Comparison of ENCODE assay signal across 24 mouse cellular contexts in genomic region chr6:146666811-146667210, GRCm38 (mm10).
"Had no signal": no experiment of that assay in that cellular context is flagged by ENCODE, and none has a peak within 500 bp of the region (broad histone marks: within the 10 kb centered on the region; RNA-seq: fewer than 3 reads in every experiment).

No protein-coding gene starts in this region.

- H3K9me3 ChIP-seq: limb, embryonic 10.5 days; liver, embryonic 15.5 days; midbrain, embryonic 15.5 days; neural tube, embryonic 12.5 days; neural tube, embryonic 15.5 days had no signal

- ATAC-seq: liver, embryonic 12.5 days; midbrain, embryonic 15.5 days had no signal

- H3K9ac ChIP-seq: limb, embryonic 13.5 days; liver, embryonic 12.5 days; liver, embryonic 15.5 days; lung, embryonic 15.5 days; midbrain, embryonic 12.5 days; midbrain, embryonic 15.5 days; neural tube, embryonic 12.5 days; neural tube, embryonic 15.5 days had no signal

- H3K4me1 ChIP-seq: limb, embryonic 10.5 days; limb, embryonic 13.5 days; liver, embryonic 12.5 days; liver, embryonic 15.5 days; lung, embryonic 15.5 days; midbrain, embryonic 15.5 days; neural tube, embryonic 12.5 days; neural tube, embryonic 15.5 days had no signal

- H3K36me3 ChIP-seq: limb, embryonic 10.5 days; limb, embryonic 13.5 days; liver, embryonic 12.5 days; liver, embryonic 15.5 days; lung, embryonic 15.5 days; midbrain, embryonic 12.5 days; midbrain, embryonic 15.5 days; neural tube, embryonic 12.5 days; neural tube, embryonic 15.5 days had no signal

- H3K27me3 ChIP-seq: limb, embryonic 13.5 days; liver, embryonic 12.5 days; liver, embryonic 15.5 days; lung, embryonic 15.5 days; midbrain, embryonic 12.5 days; midbrain, embryonic 15.5 days; neural tube, embryonic 12.5 days; neural tube, embryonic 15.5 days had no signal

- H3K4me2 ChIP-seq: limb, embryonic 13.5 days; liver, embryonic 12.5 days; liver, embryonic 15.5 days; lung, embryonic 15.5 days; midbrain, embryonic 12.5 days; midbrain, embryonic 15.5 days; neural tube, embryonic 12.5 days; neural tube, embryonic 15.5 days had no signal

- H3K4me3 ChIP-seq: limb, embryonic 10.5 days; limb, embryonic 13.5 days; liver, embryonic 12.5 days; liver, embryonic 15.5 days; lung, embryonic 15.5 days; midbrain, embryonic 12.5 days; midbrain, embryonic 15.5 days; neural tube, embryonic 12.5 days; neural tube, embryonic 15.5 days had no signal

- DNase-seq: kidney, adult 18-20 months; kidney, adult 9 months; kidney, postnatal 14 days; kidney, postnatal 4 days; liver; lung, adult 18-20 months; lung, postnatal 10 days; lung, postnatal 36 days; right cerebral cortex, adult 18-20 months; right cerebral cortex, postnatal 14 days; right cerebral cortex, postnatal 4 days; thymus, adult 2 months; thymus, postnatal 14 days; thymus, postnatal 4 days had no signal

- H3K27ac ChIP-seq: limb, embryonic 10.5 days; limb, embryonic 13.5 days; liver, embryonic 12.5 days; liver, embryonic 15.5 days; lung, embryonic 15.5 days; midbrain, embryonic 12.5 days; midbrain, embryonic 15.5 days; neural tube, embryonic 12.5 days; neural tube, embryonic 15.5 days; stomach, postnatal 0 days had no signal
